Mouse (Mus musculus) embryonic facial prominence, embryonic 14.5 days (tissue): ENCODE measurements around the gene Arl15. TPM values are rescaled to one million over a fixed set of nuclear protein-coding genes. Genes with fewer than 3 reads are reported as not detected.

Experiments used
- ATAC-seq: fragments of 200-750 bp; cut with Nextera tagmentation; 2 replicates; pipeline ENCODE4 v1.8.0; 2017; ENCODE audit warnings: low read depth, moderate number of reproducible peaks, moderate TSS enrichment
- DNase-seq: peaks from one replicate; pipeline ENCODE4 v3.0.0-alpha.2; 2015; ENCODE audit warnings: low spot score
- H3K27ac ChIP-seq: fragments of 300-500 bp; sonication (generic); replicated peaks from 2 replicates; pipeline ENCODE4 v1.5.1; 2014; ENCODE audit warnings: low read depth, mild to moderate bottlenecking, low read length, moderate library complexity
- H3K27me3 ChIP-seq: fragments of 300-500 bp; sonication (generic); replicated peaks from 2 replicates; pipeline ENCODE4 v1.6.1; 2014; ENCODE audit warnings: low read length; ENCODE audit not compliant: control insufficient read depth, insufficient read depth
- H3K36me3 ChIP-seq: fragments of 300-500 bp; sonication (generic); 2 replicates; pipeline ENCODE4 v1.6.1; 2014; ENCODE audit warnings: low read length, mixed read lengths; ENCODE audit not compliant: control insufficient read depth, insufficient read depth
- H3K4me1 ChIP-seq: fragments of 300-500 bp; sonication (generic); 2 replicates; pipeline ENCODE4 v1.6.1; 2014; ENCODE audit warnings: antibody characterized with exemption, low read length; ENCODE audit not compliant: control insufficient read depth, insufficient read depth
- H3K4me2 ChIP-seq: fragments of 300-500 bp; sonication (generic); 2 replicates; pipeline ENCODE4 v1.6.1; 2014; ENCODE audit warnings: low read depth, mild to moderate bottlenecking, low read length, moderate library complexity, mixed read lengths
- H3K4me3 ChIP-seq: fragments of 300-500 bp; sonication (generic); 2 replicates; pipeline ENCODE4 v1.5.1; 2014; ENCODE audit warnings: low read depth, mild to moderate bottlenecking, low read length
- H3K9ac ChIP-seq: fragments of 300-500 bp; sonication (generic); 2 replicates; pipeline ENCODE4 v1.6.1; 2014; ENCODE audit warnings: low read depth, mild to moderate bottlenecking, low read length, moderate library complexity, mixed read lengths
- H3K9me3 ChIP-seq: fragments of 300-500 bp; sonication (generic); 2 replicates; pipeline ENCODE4 v1.6.1; 2016; ENCODE audit warnings: low read length; ENCODE audit not compliant: control insufficient read depth
- WGBS: fragments of 180-500 bp; shearing (Covaris S2); extraction: QIAGEN DNeasy Blood & Tissue Kit; methylation state at CpG from one replicate; pipeline ENCODE4 v1.1.7; 2014; 5-methylcytosine and 5-hydroxymethylcytosine counted together
- polyA plus RNA-seq: library from polyadenylated mRNA; unstranded; fragments of >200 nt; fragmentation: Nextera tagmentation; extraction: Ambion mirVana; gene quantifications from 2 replicates; pipeline ENCODE4 v1.2.1, GENCODE M21; 2014

Arl15 gene
- polyA plus RNA-seq, 1 experiment from 2014 or later, result 8.2 TPM

DNA sequence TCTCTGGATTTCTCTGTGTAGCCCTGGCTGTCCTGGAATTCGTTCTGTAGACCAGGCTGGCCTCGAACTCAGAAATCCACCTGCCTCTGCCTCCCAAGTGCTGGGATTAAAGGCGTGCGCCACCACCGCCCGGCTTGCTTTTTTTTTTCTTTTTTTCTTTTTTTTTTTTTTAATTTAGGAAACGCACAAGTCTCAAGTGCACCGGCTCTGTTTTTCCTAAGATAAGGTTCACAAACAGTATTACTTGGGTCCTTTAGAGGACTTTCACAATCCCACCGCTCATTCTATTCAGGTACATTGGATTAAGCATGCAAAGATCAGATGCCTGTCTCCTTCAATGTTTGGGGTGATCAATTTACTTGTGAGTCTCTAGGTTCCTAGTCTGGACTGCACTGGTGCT, 668 bp upstream of the Arl15 start:
- ATAC-seq (no peak), DNase-seq (no peak)
- H3K4me2 ChIP-seq, result peak overlapping the region; percentile 57
- H3K4me1 ChIP-seq, result peaks cover 13% of the 10 kb centered on the region
- peak overlapping the region; percentile 76 for H3K27ac ChIP-seq
- peak overlapping the region; percentile 81 for H3K9ac ChIP-seq
- no peaks in the 10 kb centered on the region for H3K27me3 ChIP-seq
- WGBS, result 70% methylated on average over 9 of the region's 9 CpGs
- H3K9me3 ChIP-seq, result no peaks in the 10 kb centered on the region
- peak overlapping the region; percentile 50 for H3K4me3 ChIP-seq
- H3K36me3 ChIP-seq, result no peaks in the 10 kb centered on the region

DNA sequence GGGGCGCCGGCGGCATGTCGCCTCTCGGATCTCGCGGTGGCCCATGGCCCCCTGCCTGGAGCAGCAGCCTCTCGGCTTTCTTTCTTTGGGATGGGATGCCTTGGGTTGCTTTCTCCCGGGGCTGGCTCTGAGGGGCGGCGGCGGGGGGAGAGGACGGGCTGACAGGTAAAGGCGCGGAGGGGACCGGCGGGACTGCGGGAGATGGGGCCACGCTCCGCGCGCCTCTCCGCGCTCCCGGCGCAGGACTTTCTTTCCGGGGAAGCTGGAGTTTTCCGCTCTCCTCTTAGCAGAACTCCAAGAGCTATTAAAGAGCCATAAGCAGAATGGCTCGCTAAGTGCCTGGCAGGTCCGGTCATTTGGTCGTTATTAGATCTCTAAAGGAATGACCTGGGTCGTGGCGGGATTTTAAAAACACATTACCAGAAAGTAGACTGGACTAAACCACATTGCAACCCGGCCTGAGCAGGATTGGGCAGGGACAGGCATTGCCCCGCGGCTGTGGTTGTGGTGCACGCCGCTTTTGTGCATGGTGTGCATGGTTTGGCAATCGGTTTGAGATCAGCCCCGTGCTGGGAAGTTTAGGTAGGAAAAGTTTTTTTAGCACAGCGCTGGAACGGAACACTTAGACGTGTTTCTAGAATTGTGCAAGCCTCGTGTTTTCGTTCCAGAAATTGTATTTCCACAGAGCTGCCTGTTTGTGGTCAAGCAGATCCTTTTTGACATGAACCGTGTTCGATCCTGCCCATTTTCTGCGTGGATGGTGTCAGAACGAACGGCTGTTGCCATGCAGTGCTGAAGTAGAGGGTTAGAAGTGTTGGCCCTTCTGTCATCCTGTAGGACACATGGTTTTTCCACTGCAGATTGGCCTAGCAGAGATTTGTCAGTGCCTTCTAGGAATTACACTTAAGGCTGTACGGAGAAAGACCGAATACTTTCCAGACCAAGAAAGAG, 675 bp downstream of the Arl15 start:
- DNase-seq (peak; percentile 72), ATAC-seq (peak; percentile 50)
- Histone ChIP-seq H3K36me3 (no peaks in the 10 kb centered on the region), H3K4me1 (peaks cover 13% of the 10 kb centered on the region), H3K4me2 (peak overlapping the region; percentile 68), H3K27me3 (no peaks in the 10 kb centered on the region), H3K4me3 (peak overlapping the region; percentile 50), H3K9me3 (no peaks in the 10 kb centered on the region), H3K27ac (peak overlapping the region; percentile 72), H3K9ac (peak overlapping the region; percentile 85)
- 2% methylated on average over 50 of the region's 52 CpGs for WGBS

DNA sequence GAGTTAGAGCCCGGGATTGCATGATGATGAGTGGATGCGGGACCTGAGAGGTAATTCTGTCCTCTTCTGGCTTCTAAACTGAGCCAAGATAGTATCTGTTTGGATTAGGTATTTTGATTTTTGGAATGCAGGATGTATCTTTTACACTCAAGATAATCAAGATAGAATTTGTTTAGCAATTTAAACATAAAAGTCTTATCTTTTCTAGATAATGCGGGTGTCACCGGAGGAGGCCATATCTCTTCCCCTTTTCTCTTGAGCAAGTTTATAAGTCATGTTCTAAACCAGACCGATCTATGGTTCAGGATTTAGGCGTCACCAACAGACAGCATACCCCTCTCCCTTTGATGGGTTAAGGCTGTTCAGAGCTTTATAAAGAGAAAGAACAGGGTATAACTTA, 3.1 kb downstream of the Arl15 start:
- Histone ChIP-seq H3K27ac (no peak overlapping the region), H3K9me3 (no peaks in the 10 kb centered on the region), H3K4me3 (no peak overlapping the region), H3K4me2 (no peak overlapping the region), H3K27me3 (no peaks in the 10 kb centered on the region), H3K9ac (no peak overlapping the region), H3K4me1 (peaks cover 13% of the 10 kb centered on the region), H3K36me3 (no peaks in the 10 kb centered on the region)
- DNase-seq (no peak), ATAC-seq (no peak)
- 80% methylated on average over 6 of the region's 6 CpGs for WGBS

DNA sequence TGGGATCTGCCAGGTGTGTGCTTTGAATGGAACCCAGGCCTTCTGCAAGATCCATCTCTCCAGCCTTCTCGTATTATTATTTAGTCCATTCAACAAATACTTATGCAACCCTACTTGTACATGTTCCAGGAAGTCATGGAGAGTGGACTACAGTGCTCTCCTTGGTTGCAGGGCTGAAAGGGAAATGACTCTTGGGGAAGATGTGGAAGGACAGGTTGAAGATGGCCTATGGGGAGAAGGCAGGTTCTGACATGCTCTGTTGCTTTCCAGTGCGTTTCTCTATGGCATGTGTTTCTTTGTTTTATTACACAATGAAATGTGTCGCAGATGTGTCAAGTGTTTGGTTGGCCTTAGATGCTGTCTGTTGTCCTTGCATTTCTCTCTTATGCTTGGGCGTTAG, 5.1 kb downstream of the Arl15 start:
- Histone ChIP-seq H3K36me3 (no peaks in the 10 kb centered on the region), H3K4me1 (peaks cover 13% of the 10 kb centered on the region), H3K27me3 (no peaks in the 10 kb centered on the region), H3K4me3 (no peak overlapping the region), H3K9me3 (no peaks in the 10 kb centered on the region), H3K9ac (no peak overlapping the region), H3K4me2 (no peak overlapping the region), H3K27ac (no peak overlapping the region)
- WGBS, result 78% methylated on average over 4 of the region's 4 CpGs
- ATAC-seq (no peak), DNase-seq (no peak)

DNA sequence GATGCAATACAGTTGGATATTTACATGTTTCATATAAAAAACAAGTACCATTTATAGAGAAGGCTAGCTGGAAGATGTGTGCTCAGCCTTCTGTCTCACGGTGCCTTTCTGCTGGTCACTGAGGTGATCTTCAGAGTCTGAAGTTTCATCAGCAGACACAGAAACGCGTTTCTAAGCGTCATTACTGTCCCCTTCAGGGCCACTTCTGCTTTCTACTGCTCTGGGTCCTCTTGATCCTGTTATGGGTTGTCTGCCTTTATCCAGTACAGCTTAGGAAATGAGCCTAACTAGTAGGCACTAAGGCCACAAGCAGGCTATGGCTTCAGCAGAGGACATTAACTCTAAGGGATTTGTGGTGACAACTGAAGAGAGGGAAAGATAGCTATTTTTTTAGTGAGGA, 5.9 kb downstream of the Arl15 start:
- 88% methylated on average over 4 of the region's 4 CpGs for WGBS
- H3K9ac ChIP-seq, result no peak overlapping the region

DNA sequence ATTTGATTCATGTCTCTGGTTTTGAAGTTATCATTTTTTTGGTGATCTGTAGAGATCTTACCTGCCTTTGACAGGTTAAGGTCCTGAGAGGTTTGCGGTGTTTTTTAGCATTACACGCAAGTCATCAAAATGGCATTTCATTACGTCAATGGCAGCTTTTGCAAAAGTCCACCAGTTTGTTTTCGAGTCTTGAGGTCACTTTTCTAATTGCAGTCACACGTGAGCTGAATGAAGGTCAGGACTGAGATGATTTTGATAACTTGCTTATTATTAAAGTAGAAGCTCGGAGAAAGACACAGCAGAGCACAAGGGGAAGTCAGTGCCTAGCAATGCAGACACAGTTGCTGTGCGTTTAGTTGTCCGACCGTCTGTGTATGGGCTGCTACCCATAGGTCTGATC, 8.3 kb downstream of the Arl15 start:
- Histone ChIP-seq H3K36me3 (no peaks in the 10 kb centered on the region), H3K4me1 (no peaks in the 10 kb centered on the region), H3K27ac (no peak overlapping the region), H3K9ac (no peak overlapping the region), H3K4me2 (no peak overlapping the region), H3K4me3 (no peak overlapping the region), H3K27me3 (no peaks in the 10 kb centered on the region), H3K9me3 (no peaks in the 10 kb centered on the region)
- WGBS, result 77% methylated on average over 9 of the region's 9 CpGs
- ATAC-seq (no peak), DNase-seq (no peak)

More for the DNA sequence above, 5.9 kb downstream of the Arl15 start:
- H3K4me2 ChIP-seq, result no peak overlapping the region
- DNase-seq, result no peak
- no peaks in the 10 kb centered on the region for H3K36me3 ChIP-seq
- H3K27ac ChIP-seq, result no peak overlapping the region
- ATAC-seq, result no peak
- no peaks in the 10 kb centered on the region for H3K27me3 ChIP-seq
- H3K9me3 ChIP-seq, result no peaks in the 10 kb centered on the region
- H3K4me1 ChIP-seq, result peaks cover 11% of the 10 kb centered on the region
- no peak overlapping the region for H3K4me3 ChIP-seq

DNA sequence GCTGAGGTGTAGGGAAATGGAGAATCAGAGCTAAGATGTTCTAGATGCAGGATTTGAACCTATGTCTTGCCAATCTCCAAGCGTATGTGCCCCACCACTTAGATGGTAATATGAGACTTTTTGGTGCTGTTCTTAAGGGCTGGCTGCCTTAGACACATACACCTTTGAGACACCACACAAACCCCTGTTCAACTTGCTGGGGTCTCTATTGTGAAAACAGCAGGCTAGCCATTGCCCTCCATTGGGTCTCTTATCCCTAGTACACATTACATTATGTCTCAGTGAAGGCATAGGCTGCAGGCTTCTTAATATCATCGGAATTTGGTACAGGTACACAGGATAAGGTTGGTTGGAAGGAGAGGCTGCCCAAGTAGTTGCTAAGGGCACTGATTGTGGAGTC, 16.8 kb downstream of the Arl15 start:
- Histone ChIP-seq H3K36me3 (no peaks in the 10 kb centered on the region), H3K9ac (no peak overlapping the region), H3K27ac (no peak overlapping the region), H3K9me3 (no peaks in the 10 kb centered on the region), H3K4me3 (no peak overlapping the region), H3K4me2 (no peak overlapping the region), H3K4me1 (peaks cover 12% of the 10 kb centered on the region), H3K27me3 (no peaks in the 10 kb centered on the region)
- no peak for DNase-seq
- 99% methylated on average over 2 of the region's 2 CpGs for WGBS
- ATAC-seq, result no peak

DNA sequence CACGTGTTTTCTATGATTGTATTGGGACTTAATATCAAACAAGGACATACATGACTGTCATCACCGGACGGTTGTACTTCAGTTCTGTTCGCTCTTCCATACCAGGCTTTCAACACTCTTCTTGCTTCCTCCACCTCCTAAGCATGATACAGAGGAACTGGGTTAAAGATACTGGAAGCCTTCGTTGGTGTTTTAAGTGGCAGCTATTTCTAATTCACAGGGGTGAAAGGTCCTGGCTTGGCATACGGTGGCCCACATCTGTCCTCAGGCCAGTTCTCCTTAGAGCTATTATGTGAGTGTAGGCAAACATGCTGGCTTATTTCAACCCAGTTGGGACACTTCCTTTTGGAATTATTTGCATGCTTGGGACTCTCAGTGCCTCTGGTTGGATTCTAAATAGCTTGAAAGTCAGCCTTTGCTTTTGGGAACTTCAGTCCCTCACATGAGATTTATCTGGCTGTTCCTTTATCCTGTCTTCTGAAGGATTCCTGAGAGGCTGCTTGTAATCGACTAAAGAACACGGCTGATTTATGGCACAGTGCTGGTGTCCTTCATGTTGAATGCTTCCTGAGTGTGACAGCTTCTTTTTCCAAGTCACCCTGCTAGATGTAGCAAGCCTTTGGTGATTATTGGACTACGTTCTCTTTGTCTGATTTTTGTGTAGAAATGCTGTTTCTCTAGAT, 17.7 kb downstream of the Arl15 start:
- Histone ChIP-seq H3K9me3 (no peaks in the 10 kb centered on the region), H3K4me2 (no peak overlapping the region), H3K27ac (no peak overlapping the region), H3K27me3 (no peaks in the 10 kb centered on the region), H3K4me1 (peaks cover 12% of the 10 kb centered on the region), H3K9ac (no peak overlapping the region), H3K36me3 (no peaks in the 10 kb centered on the region), H3K4me3 (no peak overlapping the region)
- DNase-seq (no peak), ATAC-seq (no peak)
- 48% methylated on average over 9 of the region's 9 CpGs for WGBS
